Mouse (Mus musculus) liver, postnatal 0 days (tissue): ENCODE measurements around the gene 4430402I18Rik.
A peak's percentile ranks its signal among the peaks of the same experiment; 100 is the strongest.

Experiments
- CTCF ChIP-seq: sonication (generic); IDR thresholded peaks from 2 replicates; pipeline ENCODE4 v1.5.1; 2016; ENCODE audit warnings: antibody characterized with exemption, low read depth
- EP300 ChIP-seq: IDR thresholded peaks from 2 replicates; pipeline ENCODE4 v1.6.1; 2016; ENCODE audit warnings: antibody characterized with exemption, low read depth, mild to moderate bottlenecking

- TF ChIP-seq CTCF: peak; percentile 62
- TF ChIP-seq EP300: no peak
Measured at GRCm38 (mm10) chr19:28929034-28929433, 38.6 kb downstream of the 4430402I18Rik start.
